Mouse (Mus musculus): ENCODE results near the gene Krt84. TPM values are rescaled to one million over a fixed set of nuclear protein-coding genes. Genes with fewer than 3 reads are reported as not detected.
A peak's percentile ranks its signal among the peaks of the same experiment; 100 is the strongest.

Krt84 gene
- polyA plus RNA-seq (2015; fragmentation: Nextera tagmentation; extraction: Ambion mirVana) = not detected in 2 replicates

GRCm38 (mm10) chr15:101532720-101533119, at the start of gene Krt84:
TSS of gene Krt84 (minus strand) at chr15:101532820.
- 84% methylated on average over 7 of the region's 7 CpGs for WGBS

GRCm38 (mm10) chr15:101581701-101582100, 49.1 kb upstream of the Krt84 start:
- no peaks in the 10 kb centered on the region for H3K4me1 ChIP-seq
- no peak overlapping the region for H3K4me2 ChIP-seq
- H3K27ac ChIP-seq = no peak overlapping the region
- H3K4me3 ChIP-seq (replicated peaks) = no peak overlapping the region
- H3K27me3 ChIP-seq (replicated peaks) = no peaks in the 10 kb centered on the region
- no peak overlapping the region for H3K9ac ChIP-seq
- 68% methylated on average over 3 of the region's 3 CpGs for WGBS
- no peaks in the 10 kb centered on the region for H3K9me3 ChIP-seq
- no peak for ATAC-seq (ENCODE audit: insufficient read depth, low FRiP score, low read depth)
- no peaks in the 10 kb centered on the region for H3K36me3 ChIP-seq

More at GRCm38 (mm10) chr15:101532720-101533119, at the start of gene Krt84:
- no peaks in the 10 kb centered on the region for H3K4me1 ChIP-seq
- H3K9ac ChIP-seq = no peak within 1 kb of the TSS
- H3K9me3 ChIP-seq = no peaks in the 10 kb centered on the region
- H3K27ac ChIP-seq = no peak within 1 kb of the TSS
- H3K4me2 ChIP-seq = no peak within 1 kb of the TSS
- H3K36me3 ChIP-seq = no peaks in the 10 kb centered on the region
- no peak for ATAC-seq (ENCODE audit: insufficient read depth, low FRiP score, low read depth)
- no peaks in the 10 kb centered on the region for H3K27me3 ChIP-seq (replicated peaks)
- H3K4me3 ChIP-seq (replicated peaks) = no peak within 1 kb of the TSS

GRCm38 (mm10) chr15:101575506-101575905, 42.9 kb upstream of the Krt84 start:
- WGBS = 68% methylated on average over 5 of the region's 5 CpGs
- Histone ChIP-seq H3K4me3 (replicated peaks) (no peak overlapping the region), H3K36me3 (no peaks in the 10 kb centered on the region), H3K9ac (no peak overlapping the region), H3K9me3 (no peaks in the 10 kb centered on the region), H3K27me3 (replicated peaks) (no peaks in the 10 kb centered on the region), H3K27ac (no peak overlapping the region), H3K4me1 (0 out of 2 replicates have a peak, but pooled peaks cover 5% of the 10 kb centered on the region), H3K4me2 (no peak overlapping the region)
- no peak for ATAC-seq (ENCODE audit: insufficient read depth, low FRiP score, low read depth)

DNA sequence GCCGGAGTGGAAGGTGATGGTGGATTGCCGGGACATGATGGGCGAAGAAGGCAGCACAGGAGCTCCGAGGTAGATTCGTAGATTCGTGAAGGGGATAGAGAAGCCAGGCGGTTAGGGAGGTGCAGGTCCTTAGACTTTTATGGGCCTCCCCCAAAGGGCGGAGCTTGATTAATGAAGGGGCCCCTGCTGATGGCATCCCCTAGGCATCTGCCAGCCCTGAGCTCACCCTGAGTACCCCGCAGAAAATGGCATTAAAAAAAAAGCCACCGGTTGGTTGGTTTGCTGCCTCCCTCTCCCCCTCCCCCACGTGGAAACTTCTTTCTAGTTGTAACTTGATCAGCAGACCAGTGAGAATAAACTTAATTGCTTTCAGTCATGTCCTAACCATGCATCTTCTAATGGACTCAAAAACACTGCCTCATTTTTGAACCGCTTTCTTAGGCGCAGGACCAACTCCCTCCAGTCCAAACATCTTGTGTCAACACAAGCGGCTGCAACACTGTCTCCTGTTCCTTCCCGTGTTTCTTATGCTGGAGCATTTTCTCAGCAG, 41.3 kb upstream of the Krt84 start, which contains the start of gene Krt75:
Gene Krt75, minus strand, starts transcription at position 109 of the 550 bp plus-strand sequence.
- Histone ChIP-seq H3K27me3 (replicated peaks) (no peaks in the 10 kb centered on the region), H3K9ac (no peak within 1 kb of the TSS), H3K27ac (no peak within 1 kb of the TSS), H3K36me3 (no peaks in the 10 kb centered on the region), H3K9me3 (no peaks in the 10 kb centered on the region), H3K4me3 (replicated peaks) (no peak within 1 kb of the TSS), H3K4me2 (no peak within 1 kb of the TSS), H3K4me1 (0 out of 2 replicates have a peak, but pooled peaks cover 5% of the 10 kb centered on the region)
- 55% methylated on average over 15 of the region's 15 CpGs for WGBS
- ATAC-seq (ENCODE audit: insufficient read depth, low FRiP score, low read depth) = no peak

GRCm38 (mm10) chr15:101567780-101568179, 35.2 kb upstream of the Krt84 start:
- no peak overlapping the region for H3K4me3 ChIP-seq (replicated peaks)
- H3K27me3 ChIP-seq (replicated peaks) = no peaks in the 10 kb centered on the region
- no peaks in the 10 kb centered on the region for H3K36me3 ChIP-seq
- no peak overlapping the region for H3K4me2 ChIP-seq
- no peak for ATAC-seq (ENCODE audit: insufficient read depth, low FRiP score, low read depth)
- no peak overlapping the region for H3K27ac ChIP-seq
- 40% methylated on average over 7 of the region's 7 CpGs for WGBS
- no peaks in the 10 kb centered on the region for H3K9me3 ChIP-seq
- H3K4me1 ChIP-seq = no peaks in the 10 kb centered on the region
- no peak overlapping the region for H3K9ac ChIP-seq

DNA sequence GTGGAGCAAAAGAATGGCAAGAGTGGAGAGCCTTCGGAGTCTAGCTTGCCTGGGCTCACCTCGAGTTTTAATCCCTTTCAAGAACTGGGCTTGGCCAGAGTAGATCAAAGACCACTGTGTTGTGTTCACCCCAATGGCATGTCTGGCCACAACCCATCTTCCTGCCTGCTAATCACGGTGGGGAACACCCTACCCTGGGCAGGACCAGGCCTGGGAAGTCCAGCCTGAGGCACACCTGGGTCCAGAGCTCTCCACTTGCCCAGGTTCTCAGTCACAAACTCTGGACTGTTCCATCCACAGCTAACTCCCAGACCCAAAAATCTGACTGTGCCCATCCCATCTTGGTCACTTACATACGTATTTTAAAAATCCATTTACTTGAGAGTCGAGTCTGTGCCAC, 30.2 kb upstream of the Krt84 start, which contains the start of gene Krt90:
Gene Krt90, minus strand, starts transcription at position 101 of the 400 bp plus-strand sequence.
- whole genome bisulfite sequencing = 66% methylated on average over 5 of the region's 5 CpGs
- Histone ChIP-seq H3K36me3 (no peaks in the 10 kb centered on the region), H3K4me3 (replicated peaks) (no peak within 1 kb of the TSS), H3K4me2 (no peak within 1 kb of the TSS), H3K27me3 (replicated peaks) (no peaks in the 10 kb centered on the region), H3K9me3 (no peaks in the 10 kb centered on the region), H3K9ac (no peak within 1 kb of the TSS), H3K27ac (no peak within 1 kb of the TSS), H3K4me1 (no peaks in the 10 kb centered on the region)
- no peak for ATAC-seq (ENCODE audit: insufficient read depth, low FRiP score, low read depth)

- no peaks in the 10 kb centered on the region for H3K9me3 ChIP-seq
- no peaks in the 10 kb centered on the region for H3K36me3 ChIP-seq
- H3K9ac ChIP-seq = no peak overlapping the region
- 7% methylated on average over 7 of the region's 7 CpGs for WGBS
- H3K4me2 ChIP-seq = no peak overlapping the region
- no peak overlapping the region for H3K4me3 ChIP-seq (replicated peaks)
- H3K27ac ChIP-seq = no peak overlapping the region
- no peak for ATAC-seq (ENCODE audit: insufficient read depth, low FRiP score, low read depth)
- H3K27me3 ChIP-seq (replicated peaks) = no peaks in the 10 kb centered on the region
- H3K4me1 ChIP-seq = 0 out of 2 replicates have a peak, but pooled peaks cover 2% of the 10 kb centered on the region
Measured at GRCm38 (mm10) chr15:101558034-101558646, 25.5 kb upstream of the Krt84 start.

GRCm38 (mm10) chr15:101553169-101553568, 20.5 kb upstream of the Krt84 start:
- no peak overlapping the region for H3K4me3 ChIP-seq (replicated peaks)
- no peaks in the 10 kb centered on the region for H3K9me3 ChIP-seq
- peak overlapping the region; percentile 38 for H3K4me2 ChIP-seq
- no peak overlapping the region for H3K27ac ChIP-seq
- WGBS = 0% methylated on average over 11 of the region's 11 CpGs
- no peaks in the 10 kb centered on the region for H3K36me3 ChIP-seq
- ATAC-seq (ENCODE audit: insufficient read depth, low FRiP score, low read depth) = peak; percentile 51; the same call in 1 of the 2 replicates
- H3K27me3 ChIP-seq (replicated peaks) = peaks cover 11% of the 10 kb centered on the region; the same call in 1 of the 2 replicates
- no peak overlapping the region for H3K9ac ChIP-seq
- peaks cover 7% of the 10 kb centered on the region for H3K4me1 ChIP-seq

- H3K4me2 ChIP-seq = no peak overlapping the region
- H3K4me1 ChIP-seq = peaks cover 7% of the 10 kb centered on the region
- WGBS = 76% methylated on average over 8 of the region's 8 CpGs
- no peak overlapping the region for H3K4me3 ChIP-seq (replicated peaks)
- ATAC-seq (ENCODE audit: insufficient read depth, low FRiP score, low read depth) = no peak
- peaks cover 11% of the 10 kb centered on the region; the same call in 1 of the 2 replicates for H3K27me3 ChIP-seq (replicated peaks)
- no peaks in the 10 kb centered on the region for H3K9me3 ChIP-seq
- no peak overlapping the region for H3K27ac ChIP-seq
- no peak overlapping the region for H3K9ac ChIP-seq
- no peaks in the 10 kb centered on the region for H3K36me3 ChIP-seq
Measured at GRCm38 (mm10) chr15:101552188-101552587, 19.6 kb upstream of the Krt84 start.

GRCm38 (mm10) chr15:101550567-101550966, 17.9 kb upstream of the Krt84 start, which contains the start of gene Krt82:
TSS of gene Krt82 (minus strand) at chr15:101550667.
- no peak within 1 kb of the TSS for H3K9ac ChIP-seq
- H3K4me3 ChIP-seq (replicated peaks) = no peak within 1 kb of the TSS
- WGBS = 83% methylated on average over 7 of the region's 7 CpGs
- H3K9me3 ChIP-seq = no peaks in the 10 kb centered on the region
- H3K36me3 ChIP-seq = no peaks in the 10 kb centered on the region
- no peak for ATAC-seq (ENCODE audit: insufficient read depth, low FRiP score, low read depth)
- peaks cover 7% of the 10 kb centered on the region for H3K4me1 ChIP-seq
- no peak within 1 kb of the TSS for H3K4me2 ChIP-seq
- peaks cover 11% of the 10 kb centered on the region; the same call in 1 of the 2 replicates for H3K27me3 ChIP-seq (replicated peaks)
- H3K27ac ChIP-seq = no peak within 1 kb of the TSS

DNA sequence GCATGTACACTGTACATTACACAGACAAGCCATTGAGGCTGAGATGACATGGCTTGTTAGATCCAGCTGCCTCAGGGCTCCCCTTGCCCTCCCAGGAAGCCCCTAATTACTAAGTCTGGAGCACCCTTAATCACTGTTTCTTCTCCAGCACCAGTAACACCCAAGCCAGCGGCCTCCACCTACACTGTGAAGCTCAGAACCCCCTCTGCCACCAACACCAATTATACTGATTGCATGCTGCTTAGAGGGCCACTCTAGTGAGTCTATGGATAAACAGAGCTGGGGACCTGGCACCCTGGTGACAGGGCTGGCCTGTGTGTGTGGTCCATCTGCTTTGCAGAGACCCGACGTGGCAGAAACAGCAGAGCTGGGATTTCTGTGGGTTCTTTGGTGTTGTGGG, 11.9 kb upstream of the Krt84 start:
- H3K9ac ChIP-seq = no peak overlapping the region
- H3K4me1 ChIP-seq = no peaks in the 10 kb centered on the region
- no peak overlapping the region for H3K4me3 ChIP-seq (replicated peaks)
- no peaks in the 10 kb centered on the region for H3K27me3 ChIP-seq (replicated peaks)
- H3K4me2 ChIP-seq = no peak overlapping the region
- H3K9me3 ChIP-seq = no peaks in the 10 kb centered on the region
- H3K36me3 ChIP-seq = no peaks in the 10 kb centered on the region
- H3K27ac ChIP-seq = no peak overlapping the region
- no peak for ATAC-seq (ENCODE audit: insufficient read depth, low FRiP score, low read depth)
- 67% methylated on average over 3 of the region's 3 CpGs for WGBS

DNA sequence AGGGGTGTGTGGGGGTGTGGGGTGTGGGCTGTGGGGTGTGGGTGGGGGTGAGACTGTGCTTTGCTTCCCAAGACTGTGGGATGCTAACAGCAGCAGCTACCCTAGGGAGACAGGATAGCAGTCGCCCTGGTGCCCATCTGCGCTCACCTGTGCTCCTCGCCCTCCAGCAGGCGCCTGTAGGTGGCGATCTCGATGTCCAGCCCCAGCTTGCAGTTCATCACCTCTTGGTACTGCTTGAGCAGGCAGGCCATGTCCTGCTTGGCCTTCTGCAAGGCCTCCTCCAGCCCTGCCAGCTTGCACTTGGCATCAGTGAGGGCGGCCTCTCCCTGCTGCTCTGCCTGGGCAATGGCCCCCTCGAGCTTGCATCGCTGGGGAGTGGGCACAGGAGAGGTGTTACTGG, 9.9 kb upstream of the Krt84 start:
- Histone ChIP-seq H3K9ac (no peak overlapping the region), H3K9me3 (no peaks in the 10 kb centered on the region), H3K4me1 (peaks cover 3% of the 10 kb centered on the region; the same call in 1 of the 2 replicates), H3K36me3 (no peaks in the 10 kb centered on the region), H3K27me3 (replicated peaks) (no peaks in the 10 kb centered on the region), H3K27ac (no peak overlapping the region), H3K4me2 (no peak overlapping the region), H3K4me3 (replicated peaks) (no peak overlapping the region)
- no peak for ATAC-seq (ENCODE audit: insufficient read depth, low FRiP score, low read depth)
- 72% methylated on average over 9 of the region's 9 CpGs for WGBS
